Mouse (Mus musculus): Measurements from ENCODE around the gene Lgi4.
A peak's percentile ranks its signal among the peaks of the same experiment; 100 is the strongest.

The Lgi4 gene

DNA sequence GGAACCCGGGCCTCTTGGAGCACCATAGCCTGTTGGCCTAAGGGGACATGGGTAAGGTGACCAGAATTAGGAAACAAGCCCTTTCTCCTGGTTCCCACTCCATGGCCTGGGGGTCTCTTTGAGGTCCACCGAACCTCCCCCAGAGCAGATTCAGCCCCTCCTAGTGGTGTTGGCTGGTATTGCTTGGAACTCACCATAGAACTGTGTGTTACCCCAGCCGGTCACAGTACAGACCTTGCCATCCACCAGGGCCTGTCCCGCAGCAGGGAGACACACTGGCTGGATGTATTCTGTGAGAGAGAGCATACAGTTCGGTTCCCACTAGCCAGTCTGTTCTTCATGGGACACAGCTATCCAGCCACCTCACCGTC is 40.5 kb downstream of the Lgi4 start:
- TF ChIP-seq GATA4 (IDR thresholded peaks at IDR 0.05; ENCODE audit: insufficient replicate concordance, low read length) = no peak

DNA sequence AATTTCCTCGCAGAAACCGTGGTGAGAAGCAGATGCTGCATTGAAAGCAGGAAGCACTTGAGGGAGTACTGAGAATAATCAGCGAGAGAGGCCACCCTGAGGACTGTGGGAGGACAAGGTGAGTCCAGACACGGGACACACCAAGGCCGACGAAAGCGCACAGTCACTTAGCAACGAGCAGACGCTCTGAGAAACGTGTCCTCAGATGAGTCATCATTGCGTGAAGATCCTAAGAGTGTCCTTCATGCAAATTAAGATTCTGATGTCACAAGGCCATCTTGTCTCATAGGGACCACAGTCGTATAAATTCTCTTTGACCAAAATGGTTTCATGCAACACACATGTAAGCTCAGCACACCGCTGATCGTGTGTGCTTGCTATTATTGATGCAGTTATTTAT is 41.6 kb downstream of the Lgi4 start:
- TF ChIP-seq GATA4 (IDR thresholded peaks at IDR 0.05; ENCODE audit: insufficient replicate concordance, low read length) = no peak

DNA sequence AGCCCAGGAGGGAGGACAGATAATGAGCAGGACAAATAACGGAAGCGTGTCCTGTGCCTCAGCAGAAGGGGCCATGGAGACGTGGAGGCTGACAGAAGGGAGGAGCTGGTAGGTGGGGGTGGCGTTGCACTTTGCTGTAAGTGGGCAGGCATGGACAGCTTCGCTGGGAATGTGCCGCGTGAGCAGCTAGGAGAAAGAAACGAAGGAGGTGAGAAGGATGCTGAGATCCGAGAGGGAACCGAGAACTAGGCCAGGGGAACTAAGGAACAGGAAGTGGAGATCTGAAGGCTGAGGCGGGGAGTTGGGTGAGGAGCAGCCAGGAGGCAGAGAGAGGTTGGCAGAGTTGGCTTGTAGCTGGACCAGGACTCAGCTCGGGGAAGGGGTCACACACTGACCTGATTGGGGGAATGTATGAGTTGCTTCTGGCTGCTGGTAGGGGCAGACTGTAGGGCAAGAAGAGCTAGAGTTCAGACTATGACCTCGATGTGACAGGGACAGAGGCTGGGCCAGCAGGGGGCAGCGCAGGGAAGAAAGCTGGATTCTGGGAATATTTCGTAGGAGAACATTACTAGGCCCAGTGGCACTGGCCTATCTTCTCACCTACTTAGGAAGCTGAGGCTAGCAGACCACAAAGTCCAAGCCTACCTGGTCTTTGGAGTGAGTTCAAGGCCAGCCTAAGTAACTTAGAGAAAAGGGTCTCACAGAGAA is 46.1 kb downstream of the Lgi4 start:
- TF ChIP-seq GATA4 (IDR thresholded peaks at IDR 0.05; ENCODE audit: insufficient replicate concordance, low read length) = no peak

DNA sequence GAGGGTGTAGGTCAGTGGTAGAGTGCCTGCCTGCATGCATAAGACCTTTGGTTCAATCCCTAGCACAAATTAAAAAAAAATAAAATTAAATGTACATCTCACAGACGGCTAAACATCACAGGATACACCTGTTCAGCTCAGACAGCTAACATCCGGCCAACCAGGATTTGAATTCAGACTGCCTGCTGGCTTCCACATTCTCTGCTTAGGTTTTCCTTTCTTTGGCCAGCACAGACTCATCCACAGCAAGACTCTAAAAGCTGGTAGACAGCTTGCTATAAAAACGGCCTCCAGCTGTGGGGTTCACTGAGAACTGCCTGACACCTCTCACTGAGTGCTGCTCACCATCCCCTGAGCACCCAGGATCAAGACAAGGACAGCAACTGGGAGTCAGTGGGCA is 47.0 kb downstream of the Lgi4 start:
- TF ChIP-seq GATA4 (IDR thresholded peaks at IDR 0.05; ENCODE audit: insufficient replicate concordance, low read length) = no peak

DNA sequence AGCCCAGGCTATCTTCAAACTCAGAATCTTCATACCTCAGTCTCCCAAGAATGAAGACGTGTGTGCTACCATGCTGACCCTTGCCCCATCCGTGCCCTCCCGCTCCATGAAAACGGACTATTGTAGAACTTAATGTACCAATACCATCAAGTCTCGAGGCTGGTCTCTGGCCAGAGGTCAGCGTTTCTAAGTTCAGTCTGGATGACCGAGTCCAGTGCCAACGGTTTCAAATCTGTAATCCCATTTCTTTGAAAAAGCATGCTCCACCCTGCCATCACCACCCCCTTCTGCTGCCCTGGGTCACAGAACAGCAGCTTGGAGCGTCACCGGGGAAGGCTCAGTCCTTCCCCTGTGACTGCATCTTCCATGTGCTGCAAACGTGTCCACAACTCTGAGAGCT is 48.6 kb downstream of the Lgi4 start:
- TF ChIP-seq GATA4 (IDR thresholded peaks at IDR 0.05; ENCODE audit: insufficient replicate concordance, low read length) = no peak

DNA sequence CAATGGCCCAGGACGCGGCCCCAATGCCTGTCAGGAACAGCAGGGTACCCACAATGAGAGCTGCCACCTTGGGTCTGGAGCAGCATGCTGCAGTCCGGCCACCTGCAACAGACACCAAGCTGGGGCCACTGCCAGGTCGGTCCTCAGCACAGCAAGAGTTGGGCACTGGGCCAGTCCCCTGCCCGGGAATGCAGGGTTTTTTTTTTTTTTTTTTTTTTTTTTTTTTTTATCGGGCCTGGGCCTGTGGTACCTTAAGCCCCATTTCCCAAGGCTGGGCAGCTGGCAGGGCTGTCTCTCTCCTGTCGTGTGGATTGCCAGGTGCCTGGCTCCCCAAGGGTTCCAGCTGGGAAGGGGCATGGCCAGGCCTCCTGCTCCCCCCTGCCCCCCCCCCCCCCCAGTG is 49.9 kb downstream of the Lgi4 start:
- TF ChIP-seq GATA4 (IDR thresholded peaks at IDR 0.05; ENCODE audit: insufficient replicate concordance, low read length) = no peak

DNA sequence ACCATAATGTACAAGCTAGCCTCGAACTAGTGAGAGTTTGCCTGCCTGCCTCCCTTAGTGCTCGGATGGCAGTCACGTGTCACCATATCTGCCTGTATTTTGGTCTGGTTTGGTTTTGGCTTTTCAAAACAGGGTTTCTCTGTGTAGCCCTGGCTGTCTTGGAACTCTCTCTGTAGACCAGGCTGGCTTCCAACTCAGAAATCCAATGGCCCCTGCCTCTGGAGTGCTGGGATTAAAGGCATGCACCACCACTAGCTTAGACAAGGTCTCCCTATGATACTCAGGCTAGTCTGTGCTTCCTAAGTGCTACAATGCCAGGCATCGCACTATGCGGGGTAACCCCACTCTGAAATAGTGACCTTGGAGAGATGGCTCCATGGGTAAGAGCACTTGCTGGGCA is 50.7 kb downstream of the Lgi4 start:
- TF ChIP-seq GATA4 (IDR thresholded peaks at IDR 0.05; ENCODE audit: insufficient replicate concordance, low read length) = no peak

DNA sequence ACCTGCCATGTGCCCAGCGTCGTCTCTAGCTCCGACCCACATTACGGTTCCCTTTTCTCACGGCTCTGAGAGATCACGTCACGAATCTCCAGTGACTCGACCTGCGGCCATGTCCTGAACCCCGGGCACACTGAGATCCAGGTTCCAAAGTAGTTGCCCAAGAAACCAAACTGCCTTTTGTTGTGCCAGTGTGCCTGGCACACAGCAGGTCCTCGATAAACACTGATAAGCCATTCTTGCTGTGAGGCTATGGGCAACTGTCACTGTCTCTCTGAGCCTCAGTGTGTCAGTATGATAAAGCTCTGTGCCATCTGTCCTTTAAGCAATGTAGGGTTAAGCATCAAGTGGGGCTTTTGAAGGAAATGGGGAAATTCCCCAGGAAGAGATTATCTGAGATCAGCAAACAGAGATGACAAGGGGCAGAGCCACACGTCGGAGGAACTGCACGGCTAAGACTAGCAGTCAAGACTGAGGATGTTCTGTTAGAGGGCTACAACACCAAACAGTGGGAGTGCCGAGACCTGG is 51.8 kb downstream of the Lgi4 start:
- peak; percentile 71; the same call in 1 of the 2 replicates for TF ChIP-seq GATA4 (IDR thresholded peaks at IDR 0.05; ENCODE audit: insufficient replicate concordance, low read length)

DNA sequence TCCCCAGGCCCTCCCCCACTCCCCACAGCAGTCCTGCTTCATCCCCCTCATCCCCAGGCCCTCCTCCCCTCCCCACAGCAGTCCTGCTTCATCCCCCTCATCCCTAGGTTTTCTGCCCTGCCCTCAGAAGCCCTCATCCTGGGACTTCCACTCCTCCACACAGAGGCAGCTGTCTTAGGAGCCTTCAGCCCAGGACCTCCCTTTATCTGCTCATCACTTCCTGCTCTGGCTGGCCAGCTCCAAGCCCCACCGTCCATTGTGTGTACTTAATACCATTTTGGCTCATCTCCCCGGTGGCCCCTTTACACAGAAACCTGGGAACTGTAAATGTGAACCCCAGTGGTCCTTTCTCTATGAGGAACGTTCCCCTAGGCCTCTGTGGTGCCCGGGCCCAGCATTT is 52.9 kb downstream of the Lgi4 start:
- no peak for TF ChIP-seq GATA4 (IDR thresholded peaks at IDR 0.05; ENCODE audit: insufficient replicate concordance, low read length)

DNA sequence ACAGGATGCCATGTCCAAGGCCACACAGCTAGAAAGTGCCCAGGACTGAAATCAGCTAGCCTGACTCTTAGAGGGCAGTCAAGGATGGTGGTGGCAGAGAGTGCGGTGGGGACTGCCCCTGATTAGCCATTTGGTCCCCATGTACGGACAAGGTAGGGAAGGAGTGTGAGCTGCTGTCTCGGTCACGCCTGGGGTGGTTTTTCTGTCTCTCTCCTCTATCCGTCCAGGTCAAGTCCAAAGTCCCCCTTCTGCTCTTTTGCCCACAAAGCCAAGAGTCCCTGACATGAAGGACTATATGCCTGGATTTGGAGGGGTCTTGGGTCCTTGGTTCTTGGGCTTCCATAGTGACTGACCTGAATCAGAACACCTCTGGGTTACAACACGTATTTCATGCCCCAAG is 54.7 kb downstream of the Lgi4 start:
- TF ChIP-seq GATA4 (IDR thresholded peaks at IDR 0.05; ENCODE audit: insufficient replicate concordance, low read length) = no peak

DNA sequence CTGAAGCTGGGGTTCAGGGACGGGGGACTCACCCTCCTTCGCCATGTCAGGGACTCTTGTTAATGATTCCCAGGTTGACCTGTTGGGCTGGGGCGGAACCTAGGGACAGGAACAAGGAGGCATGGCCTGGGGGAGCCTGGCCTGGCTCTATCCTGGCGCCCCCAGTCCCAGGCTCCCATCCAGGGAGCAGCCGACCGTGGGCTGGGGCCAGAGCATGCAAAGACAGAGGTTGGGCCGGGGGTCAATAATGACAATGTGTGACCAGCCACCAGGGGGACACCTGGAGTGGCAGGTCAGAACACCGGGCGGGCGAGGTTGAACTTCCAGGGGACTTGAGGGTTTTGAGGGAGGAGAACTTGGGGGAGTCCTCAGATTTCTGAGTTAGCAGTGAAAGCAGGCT is 55.5 kb downstream of the Lgi4 start:
- no peak for TF ChIP-seq GATA4 (IDR thresholded peaks at IDR 0.05; ENCODE audit: insufficient replicate concordance, low read length)

DNA sequence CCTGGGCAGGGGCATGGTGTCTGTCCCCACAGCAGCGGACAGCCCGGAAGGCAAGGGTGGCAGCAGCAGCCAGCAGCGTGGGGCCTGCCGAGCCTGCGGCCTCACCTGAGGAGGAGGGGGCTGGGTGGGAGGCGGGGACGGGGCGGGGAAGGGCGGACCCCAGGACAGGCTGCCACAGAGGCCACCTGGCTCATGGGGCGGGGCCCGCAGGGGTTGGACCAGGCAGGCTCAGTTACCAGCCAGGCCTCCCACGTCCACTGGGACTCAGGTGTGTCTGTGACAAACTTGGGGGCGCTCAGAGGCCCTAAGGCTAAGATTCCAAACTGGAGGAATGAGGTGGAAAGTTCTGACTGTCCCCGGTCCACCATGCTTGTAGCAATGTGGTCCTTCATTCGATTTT is 56.0 kb downstream of the Lgi4 start, which contains the start of gene Hpn:
TSS of gene Hpn (minus strand) at position 109 of the 400 bp plus-strand sequence.
- TF ChIP-seq GATA4 (IDR thresholded peaks at IDR 0.05; ENCODE audit: insufficient replicate concordance, low read length) = no peak

DNA sequence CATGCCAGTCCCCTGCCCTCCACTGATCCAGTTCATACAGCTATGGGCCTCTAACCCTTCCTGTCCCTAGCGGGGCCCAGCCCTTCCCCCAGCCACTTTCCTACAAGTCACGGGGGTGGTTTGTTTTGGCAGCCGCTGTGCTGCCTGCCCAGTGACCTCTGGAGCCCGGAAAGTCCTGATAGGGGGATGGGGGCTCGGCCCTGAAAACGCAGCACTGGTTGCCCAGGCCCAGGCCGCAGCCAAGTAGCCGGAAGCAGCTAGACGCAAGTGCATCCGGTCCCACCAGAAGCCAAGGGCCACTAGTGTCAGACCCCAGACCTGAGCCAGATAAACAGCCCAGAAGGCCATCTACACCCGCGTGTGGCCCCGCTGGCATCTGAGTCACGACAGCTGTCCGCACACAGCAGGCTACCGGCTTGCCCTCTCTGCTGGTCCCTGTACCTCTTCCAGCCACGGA is 56.5 kb downstream of the Lgi4 start:
- TF ChIP-seq GATA4 (IDR thresholded peaks at IDR 0.05; ENCODE audit: insufficient replicate concordance, low read length) = peak; percentile 91; the same call in 1 of the 2 replicates

DNA sequence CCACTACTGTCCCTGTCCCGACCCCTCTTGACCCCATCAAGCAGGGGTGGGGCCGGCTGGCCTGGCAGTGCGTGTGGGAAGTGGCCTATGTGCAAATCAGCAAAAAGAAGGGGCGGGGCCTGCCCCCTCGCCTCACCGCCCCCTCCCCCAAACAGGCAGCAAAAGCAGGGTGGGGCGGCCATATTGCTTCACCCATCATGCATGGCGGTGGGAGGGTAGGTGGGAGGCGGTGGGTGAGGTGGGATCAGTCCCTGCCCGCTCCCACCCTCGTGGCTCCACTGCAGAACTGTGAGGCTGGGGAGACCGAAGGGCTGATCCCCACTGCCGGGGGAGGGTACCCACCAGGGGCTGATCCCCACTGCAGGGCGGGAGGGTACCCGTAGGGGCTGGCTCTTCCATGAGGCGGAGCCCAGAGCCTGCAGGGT is 57.6 kb downstream of the Lgi4 start:
- no peak for TF ChIP-seq GATA4 (IDR thresholded peaks at IDR 0.05; ENCODE audit: insufficient replicate concordance, low read length)

DNA sequence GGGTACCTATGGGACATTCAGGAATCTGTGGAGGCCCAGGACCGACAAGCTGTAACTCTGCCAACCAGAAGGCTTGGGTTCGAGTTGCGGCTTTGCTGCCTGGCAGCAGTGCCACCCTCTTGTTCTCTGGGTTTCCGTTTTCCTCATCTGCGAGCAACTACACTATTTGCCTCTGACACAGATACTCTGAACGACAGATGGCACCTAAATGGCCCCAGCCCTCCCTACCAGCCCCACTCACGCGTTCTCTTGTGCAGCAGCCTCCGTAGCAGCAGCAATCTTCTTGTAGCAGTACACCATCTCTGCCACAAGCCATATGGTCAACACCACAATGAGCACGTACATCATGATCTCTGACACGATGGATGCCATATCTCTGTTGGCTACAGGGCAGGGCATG is 58.3 kb downstream of the Lgi4 start:
- no peak for TF ChIP-seq GATA4 (IDR thresholded peaks at IDR 0.05; ENCODE audit: insufficient replicate concordance, low read length)

DNA sequence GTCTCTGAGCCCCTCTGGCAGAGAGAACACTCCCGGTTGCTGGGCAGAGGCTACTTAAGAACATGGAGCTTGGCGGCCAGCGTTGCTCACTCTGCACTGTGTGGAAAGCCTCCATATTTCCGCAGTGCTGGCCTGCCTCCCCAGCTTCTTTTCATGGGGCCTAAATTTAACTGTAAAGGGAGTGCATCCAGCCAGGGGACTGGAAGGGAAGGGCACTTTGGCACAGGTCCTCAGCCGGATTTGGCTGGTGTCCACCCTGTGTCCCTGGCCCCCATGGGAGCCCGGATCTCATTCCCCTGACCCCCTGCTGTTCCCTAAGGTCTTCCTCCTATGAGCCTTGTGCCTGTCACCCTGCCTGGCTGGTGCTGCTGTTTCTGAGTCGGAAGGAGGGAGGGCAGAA is 59.3 kb downstream of the Lgi4 start:
- no peak for TF ChIP-seq GATA4 (IDR thresholded peaks at IDR 0.05; ENCODE audit: insufficient replicate concordance, low read length)

DNA sequence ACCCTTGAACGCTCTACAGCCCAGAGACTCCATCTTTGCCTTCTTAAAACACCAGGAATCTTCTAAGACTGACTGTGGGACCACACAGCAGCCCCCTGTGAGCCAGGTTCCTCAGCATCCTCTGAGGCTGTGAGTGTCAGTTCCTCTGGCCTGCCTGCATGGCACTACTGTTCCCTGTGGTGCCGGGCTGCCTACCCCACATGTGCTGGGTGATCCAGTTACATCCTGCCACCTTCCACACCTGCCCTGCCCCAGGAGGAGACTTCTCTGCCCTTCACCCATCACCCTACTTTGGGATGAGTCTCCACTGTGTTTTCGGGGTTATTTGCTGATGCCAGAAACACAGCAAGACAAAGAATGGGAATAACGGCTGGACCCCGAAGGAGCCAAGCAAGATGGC is 60.4 kb downstream of the Lgi4 start:
- TF ChIP-seq GATA4 (IDR thresholded peaks at IDR 0.05; ENCODE audit: insufficient replicate concordance, low read length) = no peak

Data from liver, adult (tissue).